Mouse (Mus musculus) MEL (cell line): ENCODE data around the gene Paxx. TPM values are rescaled to one million over a fixed set of nuclear protein-coding genes. Genes with fewer than 3 reads are reported as not detected.

Source experiments
- DNase-seq: peaks from one replicate; pipeline ENCODE4 v3.0.0; 2011; ENCODE audit warnings: low read depth, low spot score
- H3K27ac ChIP-seq: 2 replicates; pipeline ENCODE4 v1.5.1; 2012; ENCODE audit warnings: low read depth, mild to moderate bottlenecking, control low read depth, low read length, moderate library complexity; ENCODE audit not compliant: control insufficient read depth
- H3K27me3 ChIP-seq, 2 experiments: fragments of 150-350 bp in 1 of 2; sonication (generic) in 1 of 2; 2 replicates each; pipeline ENCODE4 v1.6.1; 2012; ENCODE audit warnings: low read length in 2 of 2, mild to moderate bottlenecking in 2 of 2, improper control_type of control experiment in 1 of 2, moderate library complexity in 1 of 2; ENCODE audit not compliant: insufficient read depth in 2 of 2, control insufficient read depth in 1 of 2
- H3K36me3 ChIP-seq, 2 experiments: 2 replicates each; pipeline ENCODE4 v1.6.1; 2012 to 2014; ENCODE audit warnings: low read length in 2 of 2, improper control_type of control experiment in 1 of 2, inconsistent platforms in 1 of 2, mild to moderate bottlenecking in 1 of 2; ENCODE audit not compliant: insufficient read depth in 2 of 2, control insufficient read depth in 1 of 2
- H3K4me1 ChIP-seq, 2 experiments: fragments of 150-350 bp in 1 of 2; sonication (generic) in 1 of 2; 2 replicates each; pipeline ENCODE4 v1.6.1; 2012; ENCODE audit warnings: low read length in 2 of 2, improper control_type of control experiment in 1 of 2, mild to moderate bottlenecking in 1 of 2; ENCODE audit not compliant: insufficient read depth in 2 of 2, control insufficient read depth in 1 of 2
- H3K4me3 ChIP-seq, 2 experiments: fragments of 150-350 bp in 1 of 2; sonication (generic) in 1 of 2; 2 replicates each; pipeline ENCODE4 v1.5.1; 2012; ENCODE audit warnings: low read depth in 2 of 2, low read length in 2 of 2, mild to moderate bottlenecking in 2 of 2, moderate library complexity in 2 of 2, control low read depth in 1 of 2, improper control_type of control experiment in 1 of 2; ENCODE audit not compliant: control insufficient read depth in 1 of 2, insufficient read depth in 1 of 2
- H3K79me2 ChIP-seq: 2 replicates; pipeline ENCODE4 v1.6.1; 2012; ENCODE audit warnings: mild to moderate bottlenecking, low read length, moderate library complexity; ENCODE audit not compliant: control insufficient read depth, poor library complexity, insufficient read depth
- H3K9ac ChIP-seq: 2 replicates; pipeline ENCODE4 v1.6.1; 2012; ENCODE audit warnings: low read depth, mild to moderate bottlenecking, control low read depth, low read length, moderate library complexity; ENCODE audit not compliant: control insufficient read depth, poor library complexity, severe bottlenecking
- H3K9me3 ChIP-seq: fragments of 150-350 bp; sonication (generic); replicated peaks from 2 replicates; pipeline ENCODE4 v1.6.1; 2012; ENCODE audit warnings: mild to moderate bottlenecking, low read length, improper control_type of control experiment, moderate library complexity; ENCODE audit not compliant: insufficient read depth
- EP300 ChIP-seq, 2 experiments: IDR thresholded peaks; 2 replicates each; pipeline ENCODE4 v1.6.1; 2011; ENCODE audit warnings: improper control_type of control experiment in 2 of 2, low read length in 2 of 2, low read depth in 1 of 2, mild to moderate bottlenecking in 1 of 2
- ETS1 ChIP-seq: IDR thresholded peaks from 2 replicates; pipeline ENCODE4 v1.6.1; 2012; ENCODE audit warnings: low read depth, mild to moderate bottlenecking, inconsistent platforms, low read length, improper control_type of control experiment, moderate library complexity
- GATA1 ChIP-seq: IDR thresholded peaks from 2 replicates; pipeline ENCODE4 v1.6.1; 2011; ENCODE audit warnings: low read depth, low read length, improper control_type of control experiment
- HCFC1 ChIP-seq: IDR thresholded peaks from 2 replicates; pipeline ENCODE4 v1.6.1; 2012; ENCODE audit warnings: low read depth, mild to moderate bottlenecking, inconsistent platforms, low read length, improper control_type of control experiment, moderate library complexity
- MAFK ChIP-seq: IDR thresholded peaks from 2 replicates; pipeline ENCODE4 v1.6.1; 2011; ENCODE audit warnings: low read depth, mild to moderate bottlenecking, low read length, improper control_type of control experiment, borderline replicate concordance
- MAX ChIP-seq: IDR thresholded peaks from 2 replicates; pipeline ENCODE4 v1.6.1; 2011; ENCODE audit warnings: low read length, improper control_type of control experiment
- MYB ChIP-seq: IDR thresholded peaks from 2 replicates; pipeline ENCODE4 v1.6.1; 2011; ENCODE audit warnings: mild to moderate bottlenecking, low read depth, low read length, improper control_type of control experiment
- NELFE ChIP-seq: IDR thresholded peaks from 2 replicates; pipeline ENCODE4 v1.6.1; 2011; ENCODE audit warnings: low read depth, low read length, improper control_type of control experiment
- POLR2A ChIP-seq, 2 experiments: IDR thresholded peaks; 2 replicates each; pipeline ENCODE4 v1.6.1; 2011 to 2012; ENCODE audit warnings: low read length in 2 of 2, mild to moderate bottlenecking in 2 of 2, control low read depth in 1 of 2, improper control_type of control experiment in 1 of 2, low read depth in 1 of 2, moderate library complexity in 1 of 2; ENCODE audit not compliant: control insufficient read depth in 1 of 2, insufficient read depth in 1 of 2, poor library complexity in 1 of 2
- POLR2AphosphoS2 ChIP-seq: IDR thresholded peaks from 2 replicates; pipeline ENCODE4 v1.6.1; 2011; ENCODE audit warnings: low read length, improper control_type of control experiment
- POLR2AphosphoS5 ChIP-seq: IDR thresholded peaks from 2 replicates; pipeline ENCODE4 v1.6.1; 2012; ENCODE audit warnings: low read depth, borderline replicate concordance, mild to moderate bottlenecking, inconsistent platforms, low read length, moderate library complexity, mixed read lengths
- SIN3A ChIP-seq: IDR thresholded peaks from 2 replicates; pipeline ENCODE4 v1.6.1; 2012; ENCODE audit warnings: low read length, improper control_type of control experiment, inconsistent platforms
- SMC3 ChIP-seq: IDR thresholded peaks from 2 replicates; pipeline ENCODE4 v1.6.1; 2011; ENCODE audit warnings: low read depth, low read length, improper control_type of control experiment
- TAL1 ChIP-seq: IDR thresholded peaks from 2 replicates; pipeline ENCODE4 v1.6.1; 2012; ENCODE audit warnings: mild to moderate bottlenecking, inconsistent platforms, low read length, moderate library complexity, mixed read lengths
- TBP ChIP-seq: IDR thresholded peaks from 2 replicates; pipeline ENCODE4 v1.8.0; 2011; ENCODE audit warnings: low read depth, low read length, improper control_type of control experiment
- TCF12 ChIP-seq: IDR thresholded peaks from 2 replicates; pipeline ENCODE4 v1.6.1; 2014; ENCODE audit warnings: low read depth, mild to moderate bottlenecking, inconsistent platforms, low read length, improper control_type of control experiment, moderate library complexity
- UBTF ChIP-seq: IDR thresholded peaks from 2 replicates; pipeline ENCODE4 v1.6.1; 2012; ENCODE audit warnings: low read depth, mild to moderate bottlenecking, inconsistent platforms, low read length, improper control_type of control experiment, moderate library complexity, borderline replicate concordance; ENCODE audit not compliant: insufficient read depth
- USF2 ChIP-seq, 2 experiments: IDR thresholded peaks; 2 replicates each; pipeline ENCODE4 v1.6.1; 2011 to 2012; ENCODE audit warnings: improper control_type of control experiment in 2 of 2, low read length in 2 of 2, borderline replicate concordance in 1 of 2, inconsistent platforms in 1 of 2, low read depth in 1 of 2, mild to moderate bottlenecking in 1 of 2; ENCODE audit not compliant: insufficient read depth in 1 of 2
- ZC3H11A ChIP-seq: IDR thresholded peaks from 2 replicates; pipeline ENCODE4 v1.6.1; 2012; ENCODE audit warnings: low read depth, mild to moderate bottlenecking, inconsistent platforms, low read length, improper control_type of control experiment
- ZKSCAN1 ChIP-seq: IDR thresholded peaks from 2 replicates; pipeline ENCODE4 v1.6.1; 2012; ENCODE audit warnings: low read depth, mild to moderate bottlenecking, inconsistent platforms, low read length, improper control_type of control experiment, moderate library complexity
- ZNF384 ChIP-seq: IDR thresholded peaks from 2 replicates; pipeline ENCODE4 v1.6.1; 2012; ENCODE audit warnings: low read depth, mild to moderate bottlenecking, inconsistent platforms, low read length, improper control_type of control experiment
- polyA plus RNA-seq, 2 experiments: library from polyadenylated mRNA; stranded (reverse) in 1 of 2; unstranded in 1 of 2; fragments of >175 nt in 1 of 2; fragments of >200 nt in 1 of 2; gene quantifications; 2 replicates each; pipeline versions ENCODE4 v1.2.1 to v1.2.4; 2012; ENCODE audit warnings: low replicate concordance in 2 of 2, low read depth in 1 of 2; ENCODE audit not compliant: insufficient read length in 2 of 2, insufficient read depth in 1 of 2, missing spikeins in 1 of 2
- total RNA-seq: library from RNA; depleted of rRNA; stranded (reverse); fragments of 300-350 nt; gene quantifications from 2 replicates; pipeline ENCODE4 v1.2.3, GENCODE M21; 2012

Gene Paxx
- total and polyA plus RNA-seq, 3 experiments = 18.5 to 22.1 TPM; not detected in 1

GRCm38 (mm10) chr2:25465256-25465655 is 4.4 kb upstream of the Paxx start:
- Histone ChIP-seq H3K4me1 (peaks cover 4 to 6% of the 10 kb centered on the region in 2 experiments; a peak in 3 of 4 replicates), H3K9me3 (no peaks in the 10 kb centered on the region), H3K36me3 (no peaks in the 10 kb centered on the region), H3K27ac (no peak overlapping the region), H3K79me2 (peaks cover 2% of the 10 kb centered on the region; the same call in 1 of the 2 replicates), H3K27me3 (peaks cover 0 to under 1% of the 10 kb centered on the region in 2 experiments; a peak in 1 of 4 replicates), H3K9ac (no peak overlapping the region), H3K4me3 (no peak overlapping the region)
- DNase-seq = no peak
- TF ChIP-seq POLR2AphosphoS2 = no peak
- TF ChIP-seq NELFE = no peak
- no peak for TF ChIP-seq TAL1
- no peak for TF ChIP-seq POLR2A (IDR thresholded peaks at IDR 0.05; ENCODE audit: control insufficient read depth in 1 of 2, insufficient read depth in 1 of 2, low read depth in 1 of 2, low read length in 2 of 2, poor library complexity in 1 of 2)
- TF ChIP-seq ZNF384 = no peak
- TF ChIP-seq HCFC1 = no peak
- no peak for TF ChIP-seq TBP
- no peak for TF ChIP-seq ZC3H11A
- TF ChIP-seq ETS1 = no peak

GRCm38 (mm10) chr2:25463630-25464029 is 2.7 kb upstream of the Paxx start:
- TF ChIP-seq ETS1 = no peak
- no peak for TF ChIP-seq ZKSCAN1
- TF ChIP-seq MAFK = no peak
- TF ChIP-seq POLR2AphosphoS5 = no peak
- no peak for TF ChIP-seq MAX
- TF ChIP-seq USF2 (IDR thresholded peaks at IDR 0.05; ENCODE audit: borderline replicate concordance in 1 of 2, insufficient read depth in 1 of 2, low read depth in 1 of 2, low read length in 2 of 2) = no peak
- TF ChIP-seq SMC3 = no peak
- no peak for TF ChIP-seq ZC3H11A
- TF ChIP-seq UBTF = no peak
- no peak for TF ChIP-seq GATA1
- TF ChIP-seq HCFC1 = no peak
- no peak for TF ChIP-seq MYB
- TF ChIP-seq SIN3A = no peak
- no peak for TF ChIP-seq EP300 (IDR thresholded peaks at IDR 0.05; ENCODE audit: low read depth in 1 of 2, low read length in 2 of 2)
- TF ChIP-seq TCF12 = no peak
- no peak for DNase-seq
- peaks cover 4 to 11% of the 10 kb centered on the region in 2 experiments; a peak in 3 of 4 replicates for H3K4me1 ChIP-seq

More at GRCm38 (mm10) chr2:25463630-25464029, 2.7 kb upstream of the Paxx start:
- Histone ChIP-seq H3K27ac (no peak overlapping the region), H3K36me3 (no peaks in the 10 kb centered on the region), H3K4me3 (no peak overlapping the region), H3K9me3 (no peaks in the 10 kb centered on the region), H3K79me2 (peaks cover 8% of the 10 kb centered on the region; the same call in 1 of the 2 replicates), H3K9ac (no peak overlapping the region), H3K27me3 (no peaks in the 10 kb centered on the region)
